Mouse (Mus musculus): ENCODE measurements around the gene Lrp2. TPM values are rescaled to one million over a fixed set of nuclear protein-coding genes. Genes with fewer than 3 reads are reported as not detected.

Lrp2 gene
- polyA plus RNA-seq, 1 experiment = 0.07 TPM

GRCm38 (mm10) chr2:69480965-69481364, 104.9 kb downstream of the Lrp2 start:
- H3K4me3 ChIP-seq = no peak overlapping the region
- H3K79me2 ChIP-seq (ENCODE audit: control insufficient read depth, insufficient read depth) = no peaks in the 10 kb centered on the region
- H3ac ChIP-seq (ENCODE audit: control insufficient read depth, insufficient read length) = no peak overlapping the region
- no peaks in the 10 kb centered on the region for H3K27me3 ChIP-seq (ENCODE audit: control insufficient read depth, insufficient read depth, insufficient read length)
- no peak overlapping the region for H3K4me2 ChIP-seq (ENCODE audit: low read depth)
- TF ChIP-seq MYOD1 (IDR thresholded peaks at IDR 0.05; ENCODE audit: control insufficient read depth in 1 of 3, insufficient read length in 2 of 3, low read depth in 2 of 3) (no peak), CEBPB (IDR thresholded peaks at IDR 0.05; ENCODE audit: insufficient read depth, poor library complexity, severe bottlenecking) (no peak), E2F4 (IDR thresholded peaks at IDR 0.05; ENCODE audit: insufficient read depth) (no peak), REST (IDR thresholded peaks at IDR 0.05; ENCODE audit: insufficient read depth, insufficient read length) (no peak), USF1 (IDR thresholded peaks at IDR 0.05; ENCODE audit: low read depth) (no peak), POLR2A (IDR thresholded peaks at IDR 0.05; ENCODE audit: insufficient read length, low read depth) (no peak), MYOG (IDR thresholded peaks at IDR 0.05; ENCODE audit: control insufficient read depth in 1 of 3, insufficient read depth in 1 of 3, insufficient read length in 2 of 3, low read depth in 2 of 3) (no peak)
- H3K36me3 ChIP-seq (ENCODE audit: control insufficient read depth, insufficient read depth) = no peaks in the 10 kb centered on the region

DNA sequence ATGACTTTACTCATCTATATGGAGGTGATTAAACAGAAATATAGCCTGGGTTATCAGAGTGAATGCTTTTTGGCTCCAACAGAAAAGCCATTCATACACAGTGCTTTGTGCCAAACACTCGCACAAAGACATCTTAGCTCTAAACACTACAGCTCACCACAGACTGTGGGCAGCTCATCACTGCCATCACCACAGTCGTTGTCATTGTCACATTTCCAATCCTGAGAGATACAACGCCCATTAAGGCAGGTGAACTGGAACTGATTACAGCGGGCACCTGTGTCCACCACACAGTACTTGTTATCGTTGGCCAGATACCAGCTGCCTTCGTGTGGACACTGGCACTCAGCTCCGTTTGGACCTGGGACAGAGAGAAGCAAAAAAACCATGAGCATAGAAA, 106.0 kb downstream of the Lrp2 start:
- Histone ChIP-seq H3K4me2 (ENCODE audit: low read depth) (no peak overlapping the region), H3K36me3 (ENCODE audit: control insufficient read depth, insufficient read depth) (no peaks in the 10 kb centered on the region), H3K4me3 (no peak overlapping the region), H3K27me3 (ENCODE audit: control insufficient read depth, insufficient read depth, insufficient read length) (no peaks in the 10 kb centered on the region), H3K79me2 (ENCODE audit: control insufficient read depth, insufficient read depth) (no peaks in the 10 kb centered on the region), H3ac (ENCODE audit: control insufficient read depth, insufficient read length) (no peak overlapping the region)
- TF ChIP-seq E2F4 (IDR thresholded peaks at IDR 0.05; ENCODE audit: insufficient read depth) (no peak), REST (IDR thresholded peaks at IDR 0.05; ENCODE audit: insufficient read depth, insufficient read length) (no peak), CEBPB (IDR thresholded peaks at IDR 0.05; ENCODE audit: insufficient read depth, poor library complexity, severe bottlenecking) (no peak), POLR2AphosphoS2 (IDR thresholded peaks at IDR 0.05; ENCODE audit: insufficient read length, low read depth) (no peak), USF1 (IDR thresholded peaks at IDR 0.05; ENCODE audit: low read depth) (no peak), POLR2A (IDR thresholded peaks at IDR 0.05; ENCODE audit: insufficient read length, low read depth) (no peak), MYOG (IDR thresholded peaks at IDR 0.05; ENCODE audit: control insufficient read depth in 1 of 3, insufficient read depth in 1 of 3, insufficient read length in 2 of 3, low read depth in 2 of 3) (no peak), TCF3 (IDR thresholded peaks at IDR 0.05; ENCODE audit: insufficient read length, low read depth) (no peak), TCF12 (IDR thresholded peaks at IDR 0.05; ENCODE audit: insufficient read depth, poor library complexity, severe bottlenecking) (no peak), SRF (IDR thresholded peaks at IDR 0.05; ENCODE audit: control insufficient read depth, insufficient read length, low read depth) (no peak), MYOD1 (IDR thresholded peaks at IDR 0.05; ENCODE audit: control insufficient read depth in 1 of 3, insufficient read length in 2 of 3, low read depth in 2 of 3) (no peak), MAX (IDR thresholded peaks at IDR 0.05; ENCODE audit: low read depth) (no peak)

DNA sequence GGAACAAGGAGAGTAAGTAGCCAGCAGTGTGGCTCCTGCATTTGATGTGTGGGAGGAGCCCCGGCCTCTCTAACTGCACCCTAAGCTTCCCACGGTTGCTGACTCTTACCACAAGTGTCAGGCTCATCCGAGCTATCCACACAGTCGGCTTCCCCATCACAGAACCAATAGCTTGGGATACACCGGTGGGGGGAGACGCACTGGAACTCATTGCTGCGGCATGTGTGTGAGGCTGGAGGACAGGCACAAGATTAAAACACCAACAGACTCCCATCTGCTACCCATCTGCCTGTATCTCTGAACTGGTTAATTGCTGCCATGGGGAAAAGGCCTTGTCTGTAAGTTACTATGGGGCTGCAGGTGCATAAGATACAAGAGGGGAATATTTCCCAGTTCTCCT, 109.0 kb downstream of the Lrp2 start:
- TF ChIP-seq MYOD1 (IDR thresholded peaks at IDR 0.05; ENCODE audit: control insufficient read depth in 1 of 3, insufficient read length in 2 of 3, low read depth in 2 of 3) = no peak
- TF ChIP-seq MAX (IDR thresholded peaks at IDR 0.05; ENCODE audit: low read depth) = no peak
- no peak for TF ChIP-seq TCF3 (IDR thresholded peaks at IDR 0.05; ENCODE audit: insufficient read length, low read depth)

GRCm38 (mm10) chr2:69475177-69475576, 110.7 kb downstream of the Lrp2 start:
- H3ac ChIP-seq (ENCODE audit: control insufficient read depth, insufficient read length) = no peak overlapping the region
- no peak for TF ChIP-seq POLR2AphosphoS2 (IDR thresholded peaks at IDR 0.05; ENCODE audit: insufficient read length, low read depth)
- TF ChIP-seq MYOG (IDR thresholded peaks at IDR 0.05; ENCODE audit: control insufficient read depth in 1 of 3, insufficient read depth in 1 of 3, insufficient read length in 2 of 3, low read depth in 2 of 3) = no peak
- TF ChIP-seq USF1 (IDR thresholded peaks at IDR 0.05; ENCODE audit: low read depth) = no peak
- H3K36me3 ChIP-seq (ENCODE audit: control insufficient read depth, insufficient read depth) = no peaks in the 10 kb centered on the region
- H3K79me2 ChIP-seq (ENCODE audit: control insufficient read depth, insufficient read depth) = no peaks in the 10 kb centered on the region
- no peak overlapping the region for H3K4me3 ChIP-seq
- H3K27me3 ChIP-seq (ENCODE audit: control insufficient read depth, insufficient read depth, insufficient read length) = no peaks in the 10 kb centered on the region
- H3K4me2 ChIP-seq (ENCODE audit: low read depth) = no peak overlapping the region

More for the DNA sequence above, 109.0 kb downstream of the Lrp2 start:
- no peak overlapping the region for H3K4me3 ChIP-seq
- no peaks in the 10 kb centered on the region for H3K27me3 ChIP-seq (ENCODE audit: control insufficient read depth, insufficient read depth, insufficient read length)
- no peaks in the 10 kb centered on the region for H3K79me2 ChIP-seq (ENCODE audit: control insufficient read depth, insufficient read depth)
- H3K36me3 ChIP-seq (ENCODE audit: control insufficient read depth, insufficient read depth) = no peaks in the 10 kb centered on the region
- no peak overlapping the region for H3K4me2 ChIP-seq (ENCODE audit: low read depth)
- H3ac ChIP-seq (ENCODE audit: control insufficient read depth, insufficient read length) = no peak overlapping the region

- Histone ChIP-seq H3ac (ENCODE audit: control insufficient read depth, insufficient read length) (no peak overlapping the region), H3K36me3 (ENCODE audit: control insufficient read depth, insufficient read depth) (no peaks in the 10 kb centered on the region), H3K27me3 (ENCODE audit: control insufficient read depth, insufficient read depth, insufficient read length) (no peaks in the 10 kb centered on the region), H3K79me2 (ENCODE audit: control insufficient read depth, insufficient read depth) (no peaks in the 10 kb centered on the region), H3K4me2 (ENCODE audit: low read depth) (no peak overlapping the region), H3K4me3 (no peak overlapping the region)
- TF ChIP-seq POLR2A (IDR thresholded peaks at IDR 0.05; ENCODE audit: insufficient read length, low read depth) = no peak
- TF ChIP-seq TCF3 (IDR thresholded peaks at IDR 0.05; ENCODE audit: insufficient read length, low read depth) = no peak
- TF ChIP-seq MYOG (IDR thresholded peaks at IDR 0.05; ENCODE audit: control insufficient read depth in 1 of 3, insufficient read depth in 1 of 3, insufficient read length in 2 of 3, low read depth in 2 of 3) = no peak
- no peak for TF ChIP-seq MAX (IDR thresholded peaks at IDR 0.05; ENCODE audit: low read depth)
- TF ChIP-seq USF1 (IDR thresholded peaks at IDR 0.05; ENCODE audit: low read depth) = no peak
- TF ChIP-seq TCF12 (IDR thresholded peaks at IDR 0.05; ENCODE audit: insufficient read depth, poor library complexity, severe bottlenecking) = no peak
- TF ChIP-seq SRF (IDR thresholded peaks at IDR 0.05; ENCODE audit: control insufficient read depth, insufficient read length, low read depth) = no peak
- no peak for TF ChIP-seq REST (IDR thresholded peaks at IDR 0.05; ENCODE audit: insufficient read depth, insufficient read length)
Observed at GRCm38 (mm10) chr2:69471837-69472236, 114.0 kb downstream of the Lrp2 start.
